Mouse (Mus musculus): ENCODE data around the gene Eef1a1. TPM values are rescaled to one million over a fixed set of nuclear protein-coding genes. Genes with fewer than 3 reads are reported as not detected.
A peak's percentile ranks its signal among the peaks of the same experiment; 100 is the strongest.

Gene Eef1a1
- total RNA-seq, 2 experiments from 2014 or later = 4,076 to 4,543 TPM

DNA sequence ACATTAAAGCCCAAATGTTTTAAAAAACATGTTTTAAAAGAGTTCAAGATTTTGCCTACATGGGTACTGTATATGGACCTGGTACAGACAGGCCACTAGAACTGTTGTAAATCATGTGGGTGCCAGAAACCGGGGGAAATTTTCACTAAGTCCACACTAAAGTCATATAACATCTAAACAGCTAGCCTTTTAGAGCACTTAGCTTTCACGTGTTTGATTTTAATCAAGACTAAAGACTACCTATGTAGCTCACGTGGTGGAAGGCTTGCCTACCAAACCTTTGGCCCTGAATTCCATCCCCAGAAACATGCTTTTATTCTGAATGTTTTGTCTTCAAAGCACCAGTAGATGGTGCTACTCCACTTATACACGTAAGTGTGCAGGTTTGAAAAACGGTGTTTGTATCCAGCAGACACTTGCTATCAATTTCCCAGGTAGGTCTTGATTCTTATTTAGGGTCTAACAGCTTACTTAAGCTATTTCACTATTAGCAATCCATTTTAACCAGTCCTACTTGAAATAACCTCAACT is 11.9 kb downstream of the Eef1a1 start:
- DNase-seq (ENCODE audit: low spot score in 2 of 2) = no peak

GRCm38 (mm10) chr9:78476531-78477020 is 12.4 kb downstream of the Eef1a1 start:
- DNase-seq (ENCODE audit: low spot score in 2 of 2) = no peak

- no peak for DNase-seq (ENCODE audit: low spot score in 2 of 2)
Measured at GRCm38 (mm10) chr9:78475873-78476272, 13.1 kb downstream of the Eef1a1 start.

DNA sequence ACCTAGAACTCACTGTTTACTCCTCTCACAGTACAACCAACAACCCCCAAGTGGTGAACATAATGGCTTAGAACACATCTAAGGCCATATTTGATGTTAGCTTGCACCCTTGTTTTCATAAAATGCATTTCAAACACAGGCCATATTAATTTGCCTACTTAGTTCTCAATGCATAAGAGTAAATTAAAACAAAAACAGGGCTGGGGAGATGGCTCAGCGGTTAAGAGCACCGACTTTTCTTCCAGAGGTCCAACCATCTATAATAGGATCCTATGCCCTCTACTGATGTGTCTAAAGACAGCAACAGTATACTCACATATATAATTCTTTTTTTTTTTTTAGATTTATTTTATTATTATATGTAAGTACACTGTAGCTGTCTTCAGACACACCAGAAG is 13.6 kb downstream of the Eef1a1 start:
- DNase-seq (ENCODE audit: low spot score in 2 of 2) = no peak

- DNase-seq (ENCODE audit: low spot score in 2 of 2) = no peak
Measured at GRCm38 (mm10) chr9:78474771-78475382, 14.1 kb downstream of the Eef1a1 start.

DNA sequence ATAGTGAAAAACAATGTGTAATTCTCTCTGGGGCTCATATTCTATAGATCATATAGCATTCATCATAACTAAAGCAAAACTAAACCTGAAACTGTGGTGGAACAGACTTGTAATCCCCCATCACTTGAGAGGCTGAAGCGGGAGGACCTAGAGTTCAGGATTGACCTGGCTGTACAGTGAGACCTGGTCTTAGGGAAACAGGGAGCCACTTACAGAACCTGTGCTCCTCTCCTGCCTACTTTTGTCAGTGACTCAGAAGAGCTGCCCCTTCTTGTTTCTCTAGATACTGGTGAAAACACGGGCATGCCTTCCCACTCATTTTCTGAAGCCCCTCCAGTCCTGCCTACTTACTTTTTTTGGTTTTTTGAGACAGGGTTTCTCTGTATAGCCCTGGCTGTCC is 14.7 kb downstream of the Eef1a1 start:
- DNase-seq (ENCODE audit: low spot score in 2 of 2) = no peak

- no peak for DNase-seq (ENCODE audit: low spot score in 2 of 2)
Measured at GRCm38 (mm10) chr9:78473588-78473987, 15.4 kb downstream of the Eef1a1 start.

DNA sequence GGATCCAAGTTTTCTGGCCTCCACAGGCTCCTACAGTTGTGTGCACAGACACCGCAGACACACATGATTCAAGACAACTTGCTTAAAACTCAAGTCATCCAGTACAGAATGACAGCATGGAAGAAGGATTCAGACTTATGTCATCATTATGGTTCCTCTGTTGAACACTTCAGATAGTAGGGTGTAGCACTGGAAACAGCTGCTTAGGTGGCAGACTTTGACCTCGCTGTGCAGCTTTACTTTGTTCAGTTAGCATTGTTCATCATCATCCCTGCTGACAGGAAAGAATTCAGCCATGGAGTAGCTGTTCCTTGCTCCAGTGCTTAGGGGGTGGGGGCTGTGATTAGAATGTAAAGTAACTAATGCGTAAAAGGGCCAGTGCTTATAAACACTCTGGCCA is 23.2 kb downstream of the Eef1a1 start:
- DNase-seq (ENCODE audit: low spot score in 2 of 2) = no peak

- DNase-seq (ENCODE audit: low spot score in 2 of 2) = no peak
Measured at GRCm38 (mm10) chr9:78463337-78463736, 25.6 kb downstream of the Eef1a1 start.

DNA sequence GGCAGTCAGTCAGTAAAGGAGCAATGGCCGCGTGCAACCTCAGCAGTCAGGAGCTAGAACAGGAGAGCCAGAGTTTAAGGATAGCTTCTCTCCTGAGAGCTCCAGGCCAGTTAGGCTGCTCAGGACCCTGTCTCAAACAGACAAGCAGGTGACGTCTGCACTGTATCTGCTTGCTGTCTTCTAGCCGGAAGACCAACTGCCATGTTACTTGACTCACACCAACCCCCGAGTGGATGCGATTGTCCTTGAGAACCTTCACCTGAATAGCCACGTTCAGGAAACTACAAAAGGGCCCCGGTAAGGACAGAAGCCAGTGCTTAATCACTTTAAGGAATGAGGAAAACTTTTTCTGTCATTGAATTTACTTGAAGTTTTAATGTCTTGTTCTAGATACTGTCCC is 31.9 kb downstream of the Eef1a1 start:
- DNase-seq (ENCODE audit: low spot score in 2 of 2) = no peak

DNA sequence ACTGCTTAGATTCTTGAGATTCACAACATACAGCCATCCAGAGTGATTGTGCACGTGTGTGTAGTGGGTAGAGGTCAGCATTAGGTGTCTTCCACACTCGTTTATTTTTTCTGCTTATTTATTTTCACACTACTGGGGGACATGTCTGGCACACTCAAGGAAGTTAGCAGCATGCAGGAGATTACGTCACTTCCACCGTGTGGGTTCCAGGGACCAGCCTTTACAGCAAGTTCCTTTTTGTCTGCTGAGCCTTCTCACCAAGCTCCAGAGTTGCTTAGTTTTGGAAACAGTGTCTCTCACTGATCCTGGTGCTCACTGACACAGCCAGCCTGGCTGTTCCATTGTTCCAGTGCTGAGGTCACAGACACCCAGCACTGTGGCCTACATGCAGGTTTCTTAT is 37.6 kb downstream of the Eef1a1 start:
- DNase-seq (ENCODE audit: low spot score in 2 of 2) = no peak

GRCm38 (mm10) chr9:78450404-78450803 is 38.5 kb downstream of the Eef1a1 start:
- DNase-seq (ENCODE audit: low spot score in 2 of 2) = no peak

DNA sequence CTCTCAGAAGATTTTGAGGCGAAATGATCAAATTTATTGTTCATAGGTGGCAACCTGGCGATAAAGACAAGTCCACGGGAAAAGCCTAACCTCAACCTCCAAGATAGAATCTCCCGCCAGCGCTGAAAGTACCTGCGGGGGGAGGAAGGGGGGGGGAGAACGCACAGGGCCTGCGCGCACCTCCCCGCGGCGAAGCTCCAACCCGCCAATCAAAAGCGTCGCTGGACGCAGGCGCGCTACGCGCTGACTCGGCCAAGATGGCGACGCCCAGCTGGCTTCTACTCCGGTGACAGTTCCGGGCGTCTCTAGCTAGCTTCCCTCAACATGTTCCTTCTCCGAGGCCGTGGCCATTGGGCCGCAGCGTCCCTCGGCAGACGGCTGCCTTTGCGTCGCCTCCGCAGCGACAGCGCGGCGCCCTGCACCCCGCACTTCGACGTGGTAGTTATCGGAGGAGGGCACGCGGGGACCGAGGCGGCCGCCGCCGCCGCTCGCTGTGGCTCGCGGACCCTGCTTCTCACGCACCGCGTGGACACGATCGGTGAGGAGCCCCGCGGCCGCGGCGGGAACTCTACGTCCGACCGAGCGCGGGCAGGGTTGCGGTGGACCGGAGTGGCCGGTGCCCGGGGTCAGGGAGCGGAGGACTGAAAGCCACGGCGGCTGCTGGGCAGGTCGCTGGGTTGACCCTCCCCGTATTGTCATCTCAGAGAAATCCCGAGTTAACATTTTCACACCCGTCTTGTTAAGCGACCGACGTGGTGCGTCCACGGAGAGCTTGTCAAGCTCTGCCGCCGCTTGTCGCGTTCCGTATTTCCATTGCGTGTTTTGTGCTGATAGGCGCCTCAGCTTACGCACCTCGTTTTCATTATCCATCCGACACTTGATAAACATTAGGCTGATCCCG is 40.7 kb downstream of the Eef1a1 start, which contains the start of the genes Mto1 and Gm17324:
TSS of gene Mto1 (plus strand) at position 236 of the 901 bp plus-strand sequence.
TSS of gene Gm17324 (minus strand) at position 814 of the 901 bp plus-strand sequence.
- DNase-seq (ENCODE audit: low spot score in 2 of 2) = peak; percentile 89 to 91

DNA sequence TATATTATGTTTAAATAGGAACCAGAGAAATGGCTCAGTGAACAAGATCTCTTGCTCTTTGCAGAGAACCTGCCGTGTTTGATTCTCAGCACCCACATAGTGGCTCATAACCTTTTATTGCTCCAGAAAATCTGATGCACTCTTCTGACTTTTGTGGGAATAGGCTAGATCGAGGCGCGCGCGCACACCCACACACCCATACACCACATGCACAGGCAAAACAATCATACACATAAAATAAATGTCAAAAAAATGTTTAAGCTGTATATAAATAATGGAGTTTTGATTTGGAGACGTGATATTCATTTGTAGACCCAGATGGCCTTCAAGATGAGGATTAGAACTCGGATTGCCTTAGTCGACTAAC is 41.4 kb downstream of the Eef1a1 start:
- DNase-seq (ENCODE audit: low spot score in 2 of 2) = no peak

- peak; percentile 11 to 35 for DNase-seq (ENCODE audit: low spot score in 2 of 2)
Measured at GRCm38 (mm10) chr9:78442579-78443392, 46.2 kb downstream of the Eef1a1 start, which contains the start of gene Cgas. TSS of gene Cgas (minus strand) at chr9:78443237.

DNA sequence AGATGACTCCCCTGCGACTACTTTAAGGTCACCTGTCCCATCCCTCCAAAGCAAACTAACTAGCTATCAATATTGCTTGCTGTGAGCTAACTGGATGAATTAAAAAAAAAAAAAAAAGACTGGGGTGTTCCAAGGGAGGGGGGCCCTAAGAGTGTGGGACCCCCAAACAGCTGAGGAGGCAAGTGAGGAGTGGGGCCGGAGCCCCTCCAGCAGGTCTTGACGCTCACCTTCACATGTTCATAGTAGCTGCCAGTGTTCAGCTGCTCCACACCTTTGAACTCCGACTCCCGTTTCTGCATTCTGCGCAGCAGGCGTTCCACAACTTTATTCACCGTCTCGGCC is 46.7 kb downstream of the Eef1a1 start:
- DNase-seq (ENCODE audit: low spot score in 2 of 2) = no peak

DNA sequence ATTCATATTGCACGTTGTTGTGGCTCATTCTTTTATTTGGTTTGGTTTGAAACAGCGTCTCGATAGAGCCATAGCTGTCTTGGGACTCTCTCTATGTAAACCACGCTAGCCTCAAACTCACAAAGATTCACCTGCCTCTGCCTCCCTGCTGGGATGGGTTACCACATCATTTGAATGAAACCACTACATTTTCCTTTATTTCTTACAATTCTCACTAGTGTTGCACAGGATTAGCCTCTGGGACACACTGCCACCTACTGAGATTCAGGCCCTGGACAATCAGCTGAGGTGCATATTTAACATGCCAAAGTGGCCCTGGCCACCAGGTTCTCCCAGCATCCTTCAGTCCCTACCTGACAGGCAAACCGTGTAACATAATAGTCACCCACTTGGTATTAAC is 49.5 kb downstream of the Eef1a1 start:
- no peak for DNase-seq (ENCODE audit: low spot score in 2 of 2)

- no peak for DNase-seq (ENCODE audit: low spot score in 2 of 2)
Measured at GRCm38 (mm10) chr9:78432471-78432870, 56.5 kb downstream of the Eef1a1 start.

DNA sequence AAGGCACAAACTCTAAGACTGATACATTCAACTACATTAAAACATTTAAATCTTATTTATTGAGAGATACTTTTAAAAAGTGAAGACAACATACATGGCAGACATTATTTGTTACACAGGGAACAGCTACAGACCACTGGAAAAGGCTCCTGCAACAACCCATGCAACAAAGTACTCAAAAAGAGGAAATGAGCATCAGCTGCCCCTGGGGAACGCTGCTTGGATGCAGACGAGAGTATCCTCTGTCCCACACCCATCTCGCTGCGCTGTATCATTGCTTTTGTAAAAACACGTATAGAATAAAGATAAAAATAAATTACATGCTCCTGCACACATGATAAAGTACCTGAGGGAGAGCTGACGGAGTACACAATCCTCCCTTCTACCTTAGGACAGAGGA is 58.5 kb downstream of the Eef1a1 start:
- no peak for DNase-seq (ENCODE audit: low spot score in 2 of 2)

DNA sequence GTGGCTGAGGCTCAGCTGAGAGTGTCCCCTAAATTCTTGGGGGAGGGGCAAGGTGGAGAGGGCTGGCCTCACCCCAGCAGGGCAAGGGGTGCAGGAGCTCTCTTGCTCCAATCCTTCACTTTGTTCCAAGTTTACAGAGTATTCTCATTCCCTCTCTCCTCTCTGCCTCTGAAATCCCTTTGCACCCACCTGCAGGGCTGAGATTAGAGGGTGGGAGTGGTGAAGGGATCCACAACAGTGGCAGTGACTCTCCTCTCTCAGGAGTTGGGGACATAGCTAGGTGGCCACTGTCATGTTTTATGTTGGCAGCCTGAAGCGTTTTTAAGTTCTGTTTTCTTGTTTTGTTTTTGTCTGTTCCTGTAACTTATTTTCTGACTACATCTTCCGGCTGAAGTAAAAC is 59.4 kb downstream of the Eef1a1 start:
- no peak for DNase-seq (ENCODE audit: low spot score in 2 of 2)

DNA sequence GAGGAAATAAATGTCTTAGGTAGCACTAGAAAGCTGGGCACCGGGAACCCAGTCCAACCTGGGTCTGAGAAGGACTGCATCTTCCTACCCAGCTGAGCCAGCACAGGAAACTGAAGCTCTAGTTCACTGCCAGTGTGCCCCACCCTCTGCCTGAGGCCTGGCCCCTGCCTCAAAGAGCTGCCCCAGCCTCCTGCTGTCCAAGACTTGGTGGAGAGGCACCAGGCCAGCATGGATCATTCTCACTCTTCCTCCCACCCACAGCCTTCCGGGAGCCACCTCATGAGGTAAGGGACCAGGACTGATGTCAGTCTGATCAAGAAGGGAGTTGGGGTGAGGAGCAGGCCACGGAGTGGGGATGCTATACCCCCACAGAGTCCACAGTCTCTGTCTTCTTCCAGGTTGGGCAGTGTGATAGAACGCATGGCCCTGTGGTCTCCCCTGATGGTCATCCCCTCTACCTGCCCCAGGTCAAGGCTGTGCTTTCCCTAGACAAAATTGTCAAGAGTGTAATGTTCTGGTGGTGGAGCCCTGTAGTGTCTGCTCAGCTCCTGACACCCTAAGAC is 60.0 kb downstream of the Eef1a1 start:
- peak in 1 of 2 experiments; percentile 13 for DNase-seq (ENCODE audit: low spot score in 2 of 2)

All from layer of hippocampus, postnatal 10 days (tissue).